Mouse (Mus musculus): ENCODE results near the gene Cntnap2. TPM values are rescaled to one million over a fixed set of nuclear protein-coding genes. Genes with fewer than 3 reads are reported as not detected.

Cntnap2 gene
- polyA plus RNA-seq, 1 experiment from 2014 or later: 22.2 TPM

GRCm38 (mm10) chr6:45991086-45991485 is 931.9 kb downstream of the Cntnap2 start:
- no peak for DNase-seq (ENCODE audit: low spot score)
- Histone ChIP-seq H3K27ac (no peak overlapping the region), H3K27me3 (ENCODE audit: insufficient read depth, poor library complexity, severe bottlenecking) (no peaks in the 10 kb centered on the region), H3K4me1 (replicated peaks) (no peaks in the 10 kb centered on the region), H3K9me3 (no peaks in the 10 kb centered on the region), H3K36me3 (no peaks in the 10 kb centered on the region), H3K4me3 (no peak overlapping the region)
- 100% methylated on average over 1 of the region's 1 CpGs for WGBS

GRCm38 (mm10) chr6:46022515-46023143 is 963.5 kb downstream of the Cntnap2 start:
- no peaks in the 10 kb centered on the region for H3K36me3 ChIP-seq
- WGBS: 81% methylated on average over 2 of the region's 2 CpGs
- H3K27ac ChIP-seq: no peak overlapping the region
- no peak for DNase-seq (ENCODE audit: low spot score)
- no peaks in the 10 kb centered on the region for H3K9me3 ChIP-seq
- H3K4me3 ChIP-seq: no peak overlapping the region
- no peaks in the 10 kb centered on the region for H3K4me1 ChIP-seq (replicated peaks)
- no peaks in the 10 kb centered on the region for H3K27me3 ChIP-seq (ENCODE audit: insufficient read depth, poor library complexity, severe bottlenecking)

GRCm38 (mm10) chr6:46031821-46032594 is 972.9 kb downstream of the Cntnap2 start:
- Histone ChIP-seq H3K36me3 (no peaks in the 10 kb centered on the region), H3K4me3 (no peak overlapping the region), H3K9me3 (no peaks in the 10 kb centered on the region), H3K27me3 (ENCODE audit: insufficient read depth, poor library complexity, severe bottlenecking) (no peaks in the 10 kb centered on the region), H3K4me1 (replicated peaks) (no peaks in the 10 kb centered on the region), H3K27ac (no peak overlapping the region)
- DNase-seq (ENCODE audit: low spot score): no peak
- 71% methylated on average over 2 of the region's 2 CpGs for WGBS

- Histone ChIP-seq H3K27me3 (ENCODE audit: insufficient read depth, poor library complexity, severe bottlenecking) (no peaks in the 10 kb centered on the region), H3K4me1 (replicated peaks) (no peaks in the 10 kb centered on the region), H3K9me3 (no peaks in the 10 kb centered on the region), H3K36me3 (no peaks in the 10 kb centered on the region), H3K27ac (no peak overlapping the region), H3K4me3 (no peak overlapping the region)
- DNase-seq (ENCODE audit: low spot score): no peak
- WGBS: 69% methylated on average over 2 of the region's 2 CpGs
These were observed 974.0 kb downstream of the Cntnap2 start for GRCm38 (mm10) chr6:46033108-46033507.

- DNase-seq (ENCODE audit: low spot score): no peak
- Histone ChIP-seq H3K4me3 (no peak overlapping the region), H3K36me3 (no peaks in the 10 kb centered on the region), H3K27ac (no peak overlapping the region), H3K4me1 (replicated peaks) (no peaks in the 10 kb centered on the region), H3K9me3 (no peaks in the 10 kb centered on the region), H3K27me3 (ENCODE audit: insufficient read depth, poor library complexity, severe bottlenecking) (no peaks in the 10 kb centered on the region)
- WGBS: 88% methylated on average over 4 of the region's 4 CpGs
These were observed 981.5 kb downstream of the Cntnap2 start for GRCm38 (mm10) chr6:46040671-46041070.

GRCm38 (mm10) chr6:46080236-46080635 is 1021.1 kb downstream of the Cntnap2 start:
- no peak overlapping the region for H3K4me3 ChIP-seq
- H3K27ac ChIP-seq: no peak overlapping the region
- DNase-seq (ENCODE audit: low spot score): no peak
- no peaks in the 10 kb centered on the region for H3K9me3 ChIP-seq
- H3K36me3 ChIP-seq: no peaks in the 10 kb centered on the region
- 65% methylated on average over 2 of the region's 2 CpGs for WGBS
- H3K4me1 ChIP-seq (replicated peaks): 0 out of 2 replicates have a peak, but pooled peaks cover 3% of the 10 kb centered on the region
- H3K27me3 ChIP-seq (ENCODE audit: insufficient read depth, poor library complexity, severe bottlenecking): no peaks in the 10 kb centered on the region

GRCm38 (mm10) chr6:46081432-46081831 is 1022.3 kb downstream of the Cntnap2 start:
- H3K36me3 ChIP-seq: no peaks in the 10 kb centered on the region
- H3K9me3 ChIP-seq: no peaks in the 10 kb centered on the region
- H3K27me3 ChIP-seq (ENCODE audit: insufficient read depth, poor library complexity, severe bottlenecking): no peaks in the 10 kb centered on the region
- no peak for DNase-seq (ENCODE audit: low spot score)
- no peak overlapping the region for H3K27ac ChIP-seq
- H3K4me3 ChIP-seq: no peak overlapping the region
- H3K4me1 ChIP-seq (replicated peaks): 0 out of 2 replicates have a peak, but pooled peaks cover 3% of the 10 kb centered on the region

- H3K27ac ChIP-seq: no peak overlapping the region
- no peaks in the 10 kb centered on the region for H3K27me3 ChIP-seq (ENCODE audit: insufficient read depth, poor library complexity, severe bottlenecking)
- no peaks in the 10 kb centered on the region for H3K36me3 ChIP-seq
- DNase-seq (ENCODE audit: low spot score): no peak
- no peaks in the 10 kb centered on the region for H3K9me3 ChIP-seq
- 81% methylated on average over 1 of the region's 1 CpGs for WGBS
- no peak overlapping the region for H3K4me3 ChIP-seq
- H3K4me1 ChIP-seq (replicated peaks): peaks cover 10% of the 10 kb centered on the region; the same call in 1 of the 2 replicates
These were observed 1084.2 kb downstream of the Cntnap2 start for GRCm38 (mm10) chr6:46143189-46143841.

GRCm38 (mm10) chr6:46166837-46167236 is 1107.7 kb downstream of the Cntnap2 start:
- no peak overlapping the region for H3K27ac ChIP-seq
- 84% methylated on average over 1 of the region's 1 CpGs for WGBS
- no peak for DNase-seq (ENCODE audit: low spot score)
- H3K4me3 ChIP-seq: no peak overlapping the region
- H3K9me3 ChIP-seq: no peaks in the 10 kb centered on the region
- H3K4me1 ChIP-seq (replicated peaks): no peaks in the 10 kb centered on the region
- no peaks in the 10 kb centered on the region for H3K36me3 ChIP-seq
- H3K27me3 ChIP-seq (ENCODE audit: insufficient read depth, poor library complexity, severe bottlenecking): no peaks in the 10 kb centered on the region

- Histone ChIP-seq H3K9me3 (no peaks in the 10 kb centered on the region), H3K27me3 (ENCODE audit: insufficient read depth, poor library complexity, severe bottlenecking) (no peaks in the 10 kb centered on the region), H3K4me1 (replicated peaks) (no peaks in the 10 kb centered on the region), H3K4me3 (no peak overlapping the region), H3K27ac (no peak overlapping the region), H3K36me3 (no peaks in the 10 kb centered on the region)
- DNase-seq (ENCODE audit: low spot score): no peak
- WGBS: 89% methylated on average over 2 of the region's 2 CpGs
These were observed 1138.1 kb downstream of the Cntnap2 start for GRCm38 (mm10) chr6:46197298-46197697.

- WGBS: 89% methylated on average over 4 of the region's 4 CpGs
- Histone ChIP-seq H3K9me3 (no peaks in the 10 kb centered on the region), H3K27me3 (ENCODE audit: insufficient read depth, poor library complexity, severe bottlenecking) (no peaks in the 10 kb centered on the region)
These were observed 1142.7 kb downstream of the Cntnap2 start for GRCm38 (mm10) chr6:46201828-46202227.

GRCm38 (mm10) chr6:46205531-46205930 is 1146.4 kb downstream of the Cntnap2 start:
- H3K27me3 ChIP-seq (ENCODE audit: insufficient read depth, poor library complexity, severe bottlenecking): no peaks in the 10 kb centered on the region
- H3K9me3 ChIP-seq: 0 out of 2 replicates have a peak, but pooled peaks cover 2% of the 10 kb centered on the region
- no peaks in the 10 kb centered on the region for H3K4me1 ChIP-seq (replicated peaks)
- H3K27ac ChIP-seq: no peak overlapping the region
- DNase-seq (ENCODE audit: low spot score): no peak
- no peaks in the 10 kb centered on the region for H3K36me3 ChIP-seq
- WGBS: 84% methylated on average over 2 of the region's 2 CpGs
- H3K4me3 ChIP-seq: no peak overlapping the region

More at GRCm38 (mm10) chr6:46201828-46202227, 1142.7 kb downstream of the Cntnap2 start:
- DNase-seq (ENCODE audit: low spot score): no peak
- Histone ChIP-seq H3K36me3 (no peaks in the 10 kb centered on the region), H3K4me1 (replicated peaks) (no peaks in the 10 kb centered on the region), H3K27ac (no peak overlapping the region), H3K4me3 (no peak overlapping the region)

- no peaks in the 10 kb centered on the region for H3K4me1 ChIP-seq (replicated peaks)
- DNase-seq (ENCODE audit: low spot score): no peak
- no peaks in the 10 kb centered on the region for H3K9me3 ChIP-seq
- no peak overlapping the region for H3K4me3 ChIP-seq
- no peaks in the 10 kb centered on the region for H3K36me3 ChIP-seq
- 92% methylated on average over 1 of the region's 1 CpGs for whole genome bisulfite sequencing
- no peaks in the 10 kb centered on the region for H3K27me3 ChIP-seq (ENCODE audit: insufficient read depth, poor library complexity, severe bottlenecking)
- H3K27ac ChIP-seq: no peak overlapping the region
These were observed 1173.7 kb downstream of the Cntnap2 start for GRCm38 (mm10) chr6:46232889-46233288.
